Mouse (Mus musculus): ENCODE measurements at regions not wholly inside any gene's neighbourhood (a gene's known extent, or its start where the extent isn't known, plus 50 kb on each side); places are given as distances from the start of the nearest gene placed in this dataset.
A peak's percentile ranks its signal among the peaks of the same experiment; 100 is the strongest.

DNA sequence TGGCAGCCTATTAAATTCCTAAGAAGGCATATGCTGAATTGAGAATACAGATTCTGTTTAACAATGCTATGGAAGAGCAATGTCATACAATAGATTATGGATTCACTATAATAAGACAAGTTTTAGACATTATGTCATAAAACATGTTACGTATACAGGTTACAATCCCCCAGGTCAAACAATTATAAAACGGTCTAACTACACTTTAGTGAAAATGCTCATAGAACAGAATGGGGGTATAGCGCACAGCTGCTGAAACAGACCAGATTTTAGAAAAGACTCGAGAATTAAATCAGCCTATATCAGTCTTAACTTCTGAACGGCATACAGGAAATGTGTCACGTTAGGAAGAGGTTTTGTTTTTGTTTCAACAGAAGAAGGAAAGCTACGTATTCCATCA, 660.5 kb upstream of the Sel1l start:
- 86% methylated on average over 7 of the region's 7 CpGs for WGBS
- no peak overlapping the region for H3K9ac ChIP-seq
- no peak overlapping the region for H3K27ac ChIP-seq
- no peak overlapping the region for H3K4me2 ChIP-seq (replicated peaks)
- no peaks in the 10 kb centered on the region for H3K9me3 ChIP-seq (ENCODE audit: control insufficient read depth, low read length)
- no peak overlapping the region for H3K4me3 ChIP-seq (replicated peaks; ENCODE audit: low read length)
- no peaks in the 10 kb centered on the region for H3K36me3 ChIP-seq (replicated peaks; ENCODE audit: control insufficient read depth, insufficient read depth)
- no peak for ATAC-seq (ENCODE audit: low FRiP score)
- no peak for DNase-seq (ENCODE audit: low spot score)
- no peaks in the 10 kb centered on the region for H3K4me1 ChIP-seq (replicated peaks; ENCODE audit: control insufficient read depth, insufficient read depth, low read length)
- no peaks in the 10 kb centered on the region for H3K27me3 ChIP-seq (ENCODE audit: control insufficient read depth, insufficient read depth, low read length)

DNA sequence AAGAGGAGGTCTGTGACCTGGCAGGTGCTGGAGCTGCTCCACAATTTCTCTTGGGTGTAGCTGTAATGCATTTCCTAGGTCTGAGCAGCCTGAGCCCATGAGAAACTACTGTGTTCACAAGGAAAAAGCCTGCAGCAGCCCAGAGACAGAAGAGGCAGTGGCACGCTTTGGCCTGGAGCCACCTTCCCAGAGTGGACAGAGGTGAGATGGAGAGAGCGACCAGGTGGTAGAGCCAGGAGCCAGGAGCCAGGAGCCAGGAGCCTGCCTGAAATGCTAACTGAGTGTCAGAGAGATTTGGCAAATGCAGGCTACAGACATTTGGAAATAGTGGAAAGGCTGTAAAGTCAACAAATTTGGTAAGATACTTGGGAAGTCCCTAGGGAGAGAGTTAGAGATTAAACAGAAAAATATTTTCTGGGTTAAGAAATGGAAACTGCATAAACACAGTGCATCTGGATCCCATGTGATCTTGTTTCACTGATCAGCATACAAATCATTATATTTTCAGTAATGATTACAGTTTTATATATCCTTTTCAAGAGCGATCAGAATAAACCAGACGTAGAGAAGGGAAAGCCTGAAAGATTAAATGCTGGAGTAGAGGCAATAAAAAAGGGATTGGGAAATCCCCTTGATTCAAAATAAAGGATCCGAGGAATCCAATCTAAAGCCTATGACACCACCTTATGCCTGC, 660.0 kb upstream of the Sel1l start:
- Histone ChIP-seq H3K4me1 (replicated peaks; ENCODE audit: control insufficient read depth, insufficient read depth, low read length) (no peaks in the 10 kb centered on the region), H3K27me3 (ENCODE audit: control insufficient read depth, insufficient read depth, low read length) (no peaks in the 10 kb centered on the region), H3K27ac (no peak overlapping the region), H3K36me3 (replicated peaks; ENCODE audit: control insufficient read depth, insufficient read depth) (no peaks in the 10 kb centered on the region), H3K4me3 (replicated peaks; ENCODE audit: low read length) (no peak overlapping the region), H3K9me3 (ENCODE audit: control insufficient read depth, low read length) (no peaks in the 10 kb centered on the region), H3K9ac (no peak overlapping the region), H3K4me2 (replicated peaks) (no peak overlapping the region)
- ATAC-seq (ENCODE audit: low FRiP score) (no peak), DNase-seq (ENCODE audit: low spot score) (no peak)
- 81% methylated on average over 5 of the region's 5 CpGs for WGBS

DNA sequence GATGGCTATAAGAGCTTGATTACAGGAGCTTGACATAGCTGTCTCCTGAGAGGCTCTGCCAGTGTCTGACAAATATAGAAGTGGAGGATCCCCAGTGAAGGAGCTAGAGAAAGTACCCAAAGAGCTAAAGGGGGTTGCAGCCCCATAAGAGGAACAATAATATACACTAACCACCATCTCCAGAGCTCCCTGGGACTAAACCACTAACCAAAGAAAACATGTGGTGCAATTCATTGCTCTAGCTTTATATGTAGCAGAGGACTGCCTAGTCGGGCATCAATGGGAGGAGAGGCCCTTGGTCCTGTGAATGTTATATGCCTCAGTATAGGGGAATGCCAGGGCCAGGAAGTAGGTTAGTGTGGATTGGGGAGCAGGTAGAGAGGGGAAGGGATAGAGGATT, 635.0 kb upstream of the Sel1l start:
- DNase-seq (ENCODE audit: low spot score) (no peak), ATAC-seq (ENCODE audit: low FRiP score) (no peak)
- H3K9me3 ChIP-seq (ENCODE audit: control insufficient read depth, low read length), result no peaks in the 10 kb centered on the region
- H3K4me1 ChIP-seq (replicated peaks; ENCODE audit: control insufficient read depth, insufficient read depth, low read length), result no peaks in the 10 kb centered on the region
- no peak overlapping the region for H3K27ac ChIP-seq
- no peaks in the 10 kb centered on the region for H3K27me3 ChIP-seq (ENCODE audit: control insufficient read depth, insufficient read depth, low read length)
- 85% methylated on average over 1 of the region's 1 CpGs for WGBS
- H3K4me3 ChIP-seq (replicated peaks; ENCODE audit: low read length), result no peak overlapping the region
- no peak overlapping the region for H3K9ac ChIP-seq
- no peaks in the 10 kb centered on the region for H3K36me3 ChIP-seq (replicated peaks; ENCODE audit: control insufficient read depth, insufficient read depth)
- no peak overlapping the region for H3K4me2 ChIP-seq (replicated peaks)

DNA sequence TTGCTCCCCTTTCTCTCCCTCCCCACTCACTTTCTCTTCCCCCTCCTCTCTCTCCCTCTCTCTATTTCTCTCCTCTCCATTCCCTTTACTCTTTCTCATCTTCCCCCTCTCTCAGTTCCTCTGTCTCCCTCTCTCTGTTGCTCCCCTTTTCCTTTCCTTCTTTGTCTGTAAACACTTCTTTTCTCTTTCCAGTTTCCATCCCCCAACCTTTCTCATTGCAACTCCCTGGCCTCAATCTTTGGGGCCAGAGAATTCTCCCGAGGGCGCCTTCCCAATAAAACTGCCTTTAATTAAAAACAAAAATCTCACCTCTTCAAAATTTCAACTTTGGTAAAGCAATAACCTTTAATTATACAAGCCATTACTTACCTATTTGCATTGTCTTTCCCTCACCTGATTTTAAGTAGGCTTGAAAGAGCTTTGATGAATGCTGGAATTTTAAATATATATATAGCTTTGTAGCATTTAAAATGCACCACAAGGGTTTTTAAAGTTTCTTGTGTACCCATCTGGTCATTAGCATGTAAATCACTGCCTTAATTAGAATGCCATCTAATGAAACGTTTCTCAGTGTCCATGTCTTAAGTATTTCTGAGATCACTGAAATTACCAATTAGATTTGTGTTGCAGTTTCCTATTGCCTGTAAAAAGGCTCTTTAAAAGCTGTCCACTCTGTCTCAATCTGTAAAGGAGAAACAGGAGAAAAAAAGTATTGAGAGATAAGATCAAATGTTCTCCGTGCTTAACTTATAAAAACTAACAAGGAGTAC, 625.5 kb upstream of the Sel1l start:
- H3K9ac ChIP-seq, result no peak overlapping the region
- 53% methylated on average over 4 of the region's 4 CpGs for WGBS

DNA sequence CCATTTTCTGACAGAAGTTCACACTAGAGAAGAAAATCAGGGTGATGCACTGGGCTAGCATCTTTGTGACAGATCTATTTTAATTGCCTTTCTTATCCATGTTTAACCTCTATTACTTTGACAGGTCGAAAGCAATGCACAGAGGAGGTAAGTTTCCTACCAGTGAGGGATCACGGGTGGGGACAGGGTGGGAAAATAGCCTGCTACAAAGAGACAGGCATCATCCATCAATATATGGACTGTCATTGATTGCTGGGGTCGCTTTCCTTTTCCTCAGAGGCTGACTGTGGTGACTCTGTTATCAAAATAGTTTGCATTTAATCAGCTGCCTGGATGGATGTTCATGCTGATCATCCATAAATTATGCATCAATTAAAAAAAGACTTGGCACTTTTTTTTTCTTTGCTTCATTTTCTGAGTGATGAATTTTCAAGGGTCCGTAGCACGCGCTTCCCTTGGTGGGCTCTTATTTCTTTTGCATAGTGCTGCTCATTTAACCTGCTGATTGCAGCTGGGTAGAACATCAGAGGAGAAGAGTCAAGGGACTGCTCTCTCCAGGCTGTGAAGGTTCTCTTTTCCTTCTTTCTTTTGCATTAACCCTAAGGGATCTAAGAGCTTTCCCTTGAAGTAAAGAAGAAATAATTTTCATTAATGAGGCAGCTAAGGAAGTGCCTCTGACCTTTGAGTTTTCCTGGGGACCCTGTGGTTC, 602.3 kb upstream of the Sel1l start:
- DNase-seq (ENCODE audit: low spot score) (no peak), ATAC-seq (ENCODE audit: low FRiP score) (peak; percentile 40; the same call in 1 of the 2 replicates)
- H3K9me3 ChIP-seq (ENCODE audit: control insufficient read depth, low read length), result no peaks in the 10 kb centered on the region
- H3K4me1 ChIP-seq (replicated peaks; ENCODE audit: control insufficient read depth, insufficient read depth, low read length), result no peaks in the 10 kb centered on the region
- no peaks in the 10 kb centered on the region for H3K36me3 ChIP-seq (replicated peaks; ENCODE audit: control insufficient read depth, insufficient read depth)
- H3K4me3 ChIP-seq (replicated peaks; ENCODE audit: low read length), result no peak overlapping the region
- H3K27ac ChIP-seq, result no peak overlapping the region
- WGBS, result 48% methylated on average over 6 of the region's 6 CpGs
- H3K27me3 ChIP-seq (ENCODE audit: control insufficient read depth, insufficient read depth, low read length), result no peaks in the 10 kb centered on the region
- no peak overlapping the region for H3K9ac ChIP-seq
- no peak overlapping the region for H3K4me2 ChIP-seq (replicated peaks)

More for the DNA sequence above, 625.5 kb upstream of the Sel1l start:
- ATAC-seq (ENCODE audit: low FRiP score) (no peak), DNase-seq (ENCODE audit: low spot score) (no peak)
- no peaks in the 10 kb centered on the region for H3K36me3 ChIP-seq (replicated peaks; ENCODE audit: control insufficient read depth, insufficient read depth)
- H3K4me2 ChIP-seq (replicated peaks), result no peak overlapping the region
- H3K27ac ChIP-seq, result no peak overlapping the region
- no peaks in the 10 kb centered on the region for H3K9me3 ChIP-seq (ENCODE audit: control insufficient read depth, low read length)
- H3K27me3 ChIP-seq (ENCODE audit: control insufficient read depth, insufficient read depth, low read length), result no peaks in the 10 kb centered on the region
- H3K4me3 ChIP-seq (replicated peaks; ENCODE audit: low read length), result no peak overlapping the region
- no peaks in the 10 kb centered on the region for H3K4me1 ChIP-seq (replicated peaks; ENCODE audit: control insufficient read depth, insufficient read depth, low read length)

DNA sequence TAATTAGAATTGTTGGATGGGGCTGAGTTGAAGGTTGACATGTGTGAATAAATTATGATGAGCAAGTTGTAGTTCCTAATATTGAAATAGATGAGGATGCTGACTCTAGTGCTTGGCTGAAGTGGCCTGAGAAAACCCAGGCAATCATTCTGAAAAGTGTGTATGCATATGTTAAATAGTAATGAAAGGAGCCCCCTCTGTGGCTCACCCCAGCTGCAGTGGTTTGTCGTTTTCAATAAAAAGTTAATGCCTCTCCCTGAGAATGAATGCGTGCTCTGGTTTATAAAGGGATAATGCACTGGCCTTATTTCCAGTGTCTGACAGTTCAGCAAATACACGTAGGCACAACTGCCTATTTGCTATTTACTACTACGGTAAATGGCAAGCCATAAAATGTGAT, 569.5 kb upstream of the Sel1l start:
- 50% methylated on average over 4 of the region's 4 CpGs for WGBS
- DNase-seq (ENCODE audit: low spot score), result no peak

DNA sequence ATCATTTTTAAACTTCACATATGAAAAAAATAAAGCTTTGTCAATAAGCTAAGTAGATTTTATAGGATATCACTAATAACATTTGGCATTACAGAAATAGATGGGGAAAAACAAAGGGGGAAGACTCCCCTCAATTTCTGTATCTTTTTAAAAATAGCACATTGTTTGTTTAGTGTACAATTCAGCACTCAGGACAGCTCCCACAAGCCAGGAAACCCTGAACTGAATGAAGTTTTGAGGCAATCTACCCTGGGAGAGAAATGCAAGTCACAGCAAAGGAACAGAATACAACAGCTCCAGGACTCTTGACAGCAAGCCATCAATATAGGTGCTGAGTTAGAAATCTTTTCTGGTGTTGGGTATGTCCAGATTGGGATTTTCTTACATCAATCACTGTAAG, 556.5 kb upstream of the Sel1l start:
- no peak for ATAC-seq (ENCODE audit: low FRiP score)
- no peak for DNase-seq (ENCODE audit: low spot score)
- H3K4me2 ChIP-seq (replicated peaks), result no peak overlapping the region
- H3K27me3 ChIP-seq (ENCODE audit: control insufficient read depth, insufficient read depth, low read length), result no peaks in the 10 kb centered on the region
- H3K9me3 ChIP-seq (ENCODE audit: control insufficient read depth, low read length), result 0 out of 2 replicates have a peak, but pooled peaks cover 6% of the 10 kb centered on the region
- no peaks in the 10 kb centered on the region for H3K4me1 ChIP-seq (replicated peaks; ENCODE audit: control insufficient read depth, insufficient read depth, low read length)
- no peak overlapping the region for H3K27ac ChIP-seq
- no peaks in the 10 kb centered on the region for H3K36me3 ChIP-seq (replicated peaks; ENCODE audit: control insufficient read depth, insufficient read depth)
- H3K9ac ChIP-seq, result no peak overlapping the region
- no peak overlapping the region for H3K4me3 ChIP-seq (replicated peaks; ENCODE audit: low read length)

More for the DNA sequence above, 569.5 kb upstream of the Sel1l start:
- ATAC-seq (ENCODE audit: low FRiP score), result no peak
- H3K27me3 ChIP-seq (ENCODE audit: control insufficient read depth, insufficient read depth, low read length), result no peaks in the 10 kb centered on the region
- no peaks in the 10 kb centered on the region for H3K4me1 ChIP-seq (replicated peaks; ENCODE audit: control insufficient read depth, insufficient read depth, low read length)
- H3K36me3 ChIP-seq (replicated peaks; ENCODE audit: control insufficient read depth, insufficient read depth), result no peaks in the 10 kb centered on the region
- no peaks in the 10 kb centered on the region for H3K9me3 ChIP-seq (ENCODE audit: control insufficient read depth, low read length)
- no peak overlapping the region for H3K4me3 ChIP-seq (replicated peaks; ENCODE audit: low read length)
- no peak overlapping the region for H3K4me2 ChIP-seq (replicated peaks)
- H3K9ac ChIP-seq, result no peak overlapping the region
- H3K27ac ChIP-seq, result no peak overlapping the region

DNA sequence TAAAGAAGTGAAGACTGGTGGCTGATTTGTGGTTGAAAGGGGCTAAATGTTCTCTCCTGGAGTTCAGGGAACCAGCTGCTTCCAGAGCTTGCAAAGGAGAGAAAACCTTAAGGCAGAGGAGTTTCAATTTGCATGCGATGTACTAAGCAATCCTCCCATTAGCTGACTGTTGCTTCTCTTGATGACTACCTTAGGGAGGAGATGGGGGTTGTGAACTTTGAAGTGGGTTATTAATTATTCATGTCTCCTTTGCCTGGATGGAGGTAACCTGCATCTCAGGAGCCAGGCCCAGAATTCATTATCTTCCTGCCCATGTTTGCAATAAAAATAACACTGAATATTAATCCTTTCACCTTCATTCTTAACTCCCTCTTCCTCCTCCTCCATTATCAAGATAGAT, 552.0 kb upstream of the Sel1l start:
- Histone ChIP-seq H3K36me3 (replicated peaks; ENCODE audit: control insufficient read depth, insufficient read depth) (no peaks in the 10 kb centered on the region), H3K9ac (no peak overlapping the region), H3K4me1 (replicated peaks; ENCODE audit: control insufficient read depth, insufficient read depth, low read length) (no peaks in the 10 kb centered on the region), H3K4me3 (replicated peaks; ENCODE audit: low read length) (no peak overlapping the region), H3K27me3 (ENCODE audit: control insufficient read depth, insufficient read depth, low read length) (no peaks in the 10 kb centered on the region), H3K9me3 (ENCODE audit: control insufficient read depth, low read length) (no peaks in the 10 kb centered on the region), H3K27ac (no peak overlapping the region), H3K4me2 (replicated peaks) (no peak overlapping the region)
- ATAC-seq (ENCODE audit: low FRiP score) (no peak), DNase-seq (ENCODE audit: low spot score) (no peak)
- 38% methylated on average over 1 of the region's 1 CpGs for WGBS

DNA sequence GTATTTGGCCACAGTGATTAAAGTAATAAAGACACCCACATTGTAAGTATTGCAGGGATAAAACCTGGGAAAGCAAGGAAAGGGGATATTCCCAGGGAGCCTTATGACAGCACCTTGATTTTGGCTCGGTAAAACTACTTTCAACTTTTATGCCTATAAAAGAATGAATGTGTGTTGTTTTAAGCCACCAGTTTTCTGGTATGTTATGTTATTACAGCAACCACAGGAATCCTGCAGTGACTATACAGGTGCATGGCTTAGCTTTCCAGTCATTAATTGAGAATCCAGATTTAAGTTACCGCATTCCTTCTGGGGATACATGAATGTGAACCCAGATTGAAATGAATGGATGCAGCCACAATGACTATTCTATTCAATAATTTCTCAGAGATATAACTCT, 537.2 kb upstream of the Sel1l start:
- H3K27ac ChIP-seq, result no peak overlapping the region
- H3K4me2 ChIP-seq (replicated peaks), result no peak overlapping the region
- H3K9me3 ChIP-seq (ENCODE audit: control insufficient read depth, low read length), result no peaks in the 10 kb centered on the region
- DNase-seq (ENCODE audit: low spot score) (no peak), ATAC-seq (ENCODE audit: low FRiP score) (no peak)
- 91% methylated on average over 2 of the region's 2 CpGs for WGBS
- no peaks in the 10 kb centered on the region for H3K27me3 ChIP-seq (ENCODE audit: control insufficient read depth, insufficient read depth, low read length)
- H3K9ac ChIP-seq, result no peak overlapping the region
- H3K36me3 ChIP-seq (replicated peaks; ENCODE audit: control insufficient read depth, insufficient read depth), result no peaks in the 10 kb centered on the region
- no peak overlapping the region for H3K4me3 ChIP-seq (replicated peaks; ENCODE audit: low read length)
- no peaks in the 10 kb centered on the region for H3K4me1 ChIP-seq (replicated peaks; ENCODE audit: control insufficient read depth, insufficient read depth, low read length)
